Mouse (Mus musculus) embryonic facial prominence, embryonic 12.5 days (tissue): ENCODE results near the gene Aff3. TPM values are rescaled to one million over a fixed set of nuclear protein-coding genes. Genes with fewer than 3 reads are reported as not detected.

Experiments
- ATAC-seq: fragments of 200-750 bp; cut with Nextera tagmentation; 2 replicates; pipeline ENCODE4 v1.8.0; 2017; ENCODE audit not compliant: insufficient number of reproducible peaks, insufficient read depth, low FRiP score, low TSS enrichment
- H3K27ac ChIP-seq: fragments of 300-500 bp; sonication (generic); 2 replicates; pipeline ENCODE4 v1.5.1; 2016; ENCODE audit warnings: mild to moderate bottlenecking
- H3K27me3 ChIP-seq: fragments of 300-500 bp; sonication (generic); 2 replicates; pipeline ENCODE4 v1.6.1; 2016; ENCODE audit warnings: mild to moderate bottlenecking, moderate library complexity
- H3K36me3 ChIP-seq: fragments of 300-500 bp; sonication (generic); 2 replicates; pipeline ENCODE4 v1.6.1; 2016; ENCODE audit warnings: mild to moderate bottlenecking
- H3K4me1 ChIP-seq: fragments of 300-500 bp; sonication (generic); 2 replicates; pipeline ENCODE4 v1.6.1; 2016
- H3K4me2 ChIP-seq: fragments of 300-500 bp; sonication (generic); replicated peaks from 2 replicates; pipeline ENCODE4 v1.6.1; 2016; ENCODE audit warnings: mild to moderate bottlenecking, moderate library complexity
- H3K4me3 ChIP-seq: fragments of 300-500 bp; sonication (generic); 2 replicates; pipeline ENCODE4 v1.5.1; 2016; ENCODE audit warnings: mild to moderate bottlenecking
- H3K9ac ChIP-seq: fragments of 300-500 bp; sonication (generic); 2 replicates; pipeline ENCODE4 v1.6.1; 2016; ENCODE audit warnings: mild to moderate bottlenecking, moderate library complexity
- H3K9me3 ChIP-seq: fragments of 300-500 bp; sonication (generic); 2 replicates; pipeline ENCODE4 v1.6.1; 2016; ENCODE audit warnings: mild to moderate bottlenecking, moderate library complexity
- WGBS: fragments of 180-500 bp; shearing (Covaris S2); methylation state at CpG from one replicate; pipeline ENCODE4 v1.1.7; 2016; 5-methylcytosine and 5-hydroxymethylcytosine counted together
- polyA plus RNA-seq: library from polyadenylated mRNA; unstranded; fragments of >200 nt; fragmentation: Nextera tagmentation; extraction: Ambion mirVana; gene quantifications from 2 replicates; pipeline ENCODE4 v1.2.1, GENCODE M21; 2016

Aff3 gene
- polyA plus RNA-seq, 1 experiment from 2014 or later: 32.9 TPM

DNA sequence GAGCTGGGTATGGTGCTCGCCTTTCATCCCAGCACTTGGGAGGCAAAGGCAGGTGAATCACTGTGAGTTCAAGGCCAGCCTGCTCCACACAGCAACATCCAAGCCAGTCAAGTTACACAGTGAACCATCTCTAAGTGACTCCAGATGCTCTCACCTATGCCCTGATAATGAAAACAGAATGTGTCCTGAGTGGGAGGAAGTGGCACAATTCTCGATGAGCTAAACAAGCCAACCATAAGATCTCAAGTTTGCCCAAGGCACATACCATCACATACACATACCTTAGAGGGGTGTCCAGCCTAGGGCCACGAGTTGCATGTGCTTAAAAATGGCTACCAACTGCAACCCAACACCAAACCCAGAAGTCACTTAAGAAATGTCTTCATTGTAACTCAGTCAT is 414.5 kb downstream of the Aff3 start:
- Histone ChIP-seq H3K27ac (no peak overlapping the region), H3K4me2 (no peak overlapping the region), H3K4me1 (peaks cover 8% of the 10 kb centered on the region; the same call in 1 of the 2 replicates), H3K27me3 (no peaks in the 10 kb centered on the region), H3K9ac (no peak overlapping the region), H3K4me3 (no peak overlapping the region), H3K9me3 (no peaks in the 10 kb centered on the region), H3K36me3 (no peaks in the 10 kb centered on the region)
- no peak for ATAC-seq
- WGBS: 58% methylated on average over 3 of the region's 3 CpGs

DNA sequence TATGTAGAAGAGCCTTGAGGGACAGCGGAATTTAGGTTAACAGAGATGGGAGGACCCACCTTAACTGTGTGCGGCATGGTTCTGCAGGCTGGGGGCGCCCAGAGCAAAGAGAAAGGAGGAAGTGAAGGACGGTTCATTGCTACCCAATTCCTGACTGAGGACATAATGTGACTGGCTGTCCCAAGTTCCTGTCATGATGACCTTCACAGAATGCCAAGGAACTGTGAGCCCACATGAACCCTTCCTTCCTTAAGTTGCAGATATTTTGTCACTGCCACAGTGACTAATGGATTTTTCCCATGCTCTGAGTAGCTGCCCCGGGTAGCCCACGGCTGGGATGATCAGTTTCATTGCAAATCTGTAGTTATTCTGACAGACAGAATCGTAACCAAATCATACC is 415.2 kb downstream of the Aff3 start:
- Histone ChIP-seq H3K9ac (no peak overlapping the region), H3K4me2 (no peak overlapping the region), H3K4me3 (no peak overlapping the region), H3K9me3 (no peaks in the 10 kb centered on the region), H3K36me3 (no peaks in the 10 kb centered on the region), H3K4me1 (peaks cover 8% of the 10 kb centered on the region; the same call in 1 of the 2 replicates), H3K27me3 (no peaks in the 10 kb centered on the region), H3K27ac (no peak overlapping the region)
- WGBS: 83% methylated on average over 7 of the region's 7 CpGs
- ATAC-seq: no peak

DNA sequence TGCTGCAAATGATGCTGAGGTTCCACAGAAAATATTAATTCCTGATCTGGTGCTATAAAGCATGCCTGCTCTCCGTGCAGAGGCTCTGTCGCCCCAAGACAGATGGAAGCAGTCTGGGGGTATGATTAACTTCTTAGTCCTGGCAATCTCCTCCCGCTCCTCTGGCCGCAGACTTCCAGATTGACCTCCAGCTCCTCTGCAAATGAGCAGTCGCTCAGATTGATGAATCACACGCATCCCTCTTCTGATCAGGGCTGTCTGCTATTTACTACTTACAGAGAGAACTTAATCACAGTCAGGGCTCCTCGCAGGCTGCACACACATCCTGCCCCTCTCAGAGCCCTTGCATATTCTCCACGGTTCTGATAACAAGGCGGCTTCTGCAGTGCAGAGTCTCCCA is 416.7 kb downstream of the Aff3 start:
- H3K36me3 ChIP-seq: no peaks in the 10 kb centered on the region
- peaks cover 8% of the 10 kb centered on the region; the same call in 1 of the 2 replicates for H3K4me1 ChIP-seq
- WGBS: 37% methylated on average over 9 of the region's 9 CpGs
- no peak overlapping the region for H3K27ac ChIP-seq
- no peak overlapping the region for H3K4me3 ChIP-seq
- H3K4me2 ChIP-seq: no peak overlapping the region
- H3K9ac ChIP-seq: no peak overlapping the region
- H3K27me3 ChIP-seq: no peaks in the 10 kb centered on the region
- no peak for ATAC-seq
- no peaks in the 10 kb centered on the region for H3K9me3 ChIP-seq

DNA sequence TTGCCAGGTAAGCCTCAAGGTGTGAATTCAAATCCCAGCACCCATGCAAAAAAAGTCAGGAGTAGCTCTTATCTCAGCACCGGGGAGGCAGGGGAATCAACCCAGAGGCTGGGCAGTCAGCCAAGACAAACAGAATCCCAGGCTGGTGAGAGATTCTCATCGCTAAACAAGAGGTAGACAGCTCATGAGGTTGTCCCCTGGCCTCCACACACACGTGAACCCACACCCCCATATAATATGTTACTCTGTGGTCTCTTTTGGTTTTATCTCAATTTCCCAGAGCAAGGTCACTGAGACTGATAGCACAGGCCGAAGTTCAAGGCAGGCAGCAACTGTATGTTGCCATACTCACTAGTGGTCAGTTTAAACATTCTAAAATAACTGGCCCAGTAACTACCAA is 422.2 kb downstream of the Aff3 start:
- no peaks in the 10 kb centered on the region for H3K36me3 ChIP-seq
- H3K27ac ChIP-seq: no peak overlapping the region
- no peak overlapping the region for H3K4me2 ChIP-seq
- no peak overlapping the region for H3K9ac ChIP-seq
- no peaks in the 10 kb centered on the region for H3K27me3 ChIP-seq
- no peak overlapping the region for H3K4me3 ChIP-seq
- no peak for ATAC-seq
- 49% methylated on average over 4 of the region's 4 CpGs for WGBS
- peaks cover 14% of the 10 kb centered on the region; the same call in 1 of the 2 replicates for H3K4me1 ChIP-seq
- H3K9me3 ChIP-seq: no peaks in the 10 kb centered on the region

DNA sequence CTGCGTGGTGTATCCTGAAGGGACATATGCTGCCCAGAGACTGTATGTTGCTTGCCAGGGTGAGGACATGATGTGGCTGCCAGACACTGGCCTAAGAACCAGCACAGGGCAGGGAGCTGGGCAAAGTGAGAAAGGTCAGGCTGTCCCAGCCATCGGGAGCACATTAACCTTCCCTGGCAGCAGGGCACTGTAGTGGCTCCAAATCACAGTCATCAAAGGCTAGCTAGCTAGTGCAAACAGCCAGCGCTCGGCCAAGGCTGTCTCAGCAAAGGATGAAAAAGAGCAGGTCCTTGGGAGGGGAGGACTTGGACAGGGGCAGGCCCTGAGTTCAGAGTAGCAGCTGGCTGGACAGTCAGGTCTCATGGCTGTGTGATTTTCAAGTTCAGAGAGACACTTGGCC is 423.0 kb downstream of the Aff3 start:
- 62% methylated on average over 4 of the region's 4 CpGs for WGBS
- Histone ChIP-seq H3K36me3 (no peaks in the 10 kb centered on the region), H3K4me1 (peaks cover 15% of the 10 kb centered on the region; the same call in 1 of the 2 replicates), H3K27ac (peak overlapping the region; percentile 50; the same call in 1 of the 2 replicates), H3K27me3 (no peaks in the 10 kb centered on the region), H3K9me3 (no peaks in the 10 kb centered on the region), H3K9ac (no peak overlapping the region), H3K4me2 (no peak overlapping the region), H3K4me3 (no peak overlapping the region)
- no peak for ATAC-seq

DNA sequence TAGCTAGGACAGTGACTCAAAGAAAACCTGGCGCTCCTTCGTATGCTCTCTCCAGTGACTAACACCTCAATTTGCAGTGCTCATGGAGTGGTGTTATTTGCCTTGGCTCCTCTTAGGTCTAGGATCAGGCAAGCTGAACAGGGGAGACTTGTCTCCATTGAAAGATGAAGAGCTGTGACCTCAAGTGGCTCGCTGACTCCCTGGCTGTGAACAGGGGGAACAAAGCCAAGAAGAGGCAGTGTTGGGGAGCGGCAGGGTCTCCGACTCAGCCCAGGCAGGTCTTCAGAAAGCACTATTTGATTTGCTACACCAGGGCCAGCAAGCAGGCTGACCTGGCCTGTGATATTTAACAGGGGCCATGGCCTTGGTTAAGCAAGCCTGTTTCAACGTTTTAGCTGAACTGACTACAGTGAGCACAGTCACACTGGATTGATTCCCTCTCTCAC is 423.5 kb downstream of the Aff3 start:
- Histone ChIP-seq H3K9ac (no peak overlapping the region), H3K9me3 (no peaks in the 10 kb centered on the region), H3K36me3 (no peaks in the 10 kb centered on the region), H3K4me3 (no peak overlapping the region), H3K4me1 (peaks cover 15% of the 10 kb centered on the region; the same call in 1 of the 2 replicates), H3K4me2 (no peak overlapping the region), H3K27ac (peak overlapping the region; percentile 18; the same call in 1 of the 2 replicates), H3K27me3 (no peaks in the 10 kb centered on the region)
- 85% methylated on average over 6 of the region's 6 CpGs for WGBS
- ATAC-seq: no peak

DNA sequence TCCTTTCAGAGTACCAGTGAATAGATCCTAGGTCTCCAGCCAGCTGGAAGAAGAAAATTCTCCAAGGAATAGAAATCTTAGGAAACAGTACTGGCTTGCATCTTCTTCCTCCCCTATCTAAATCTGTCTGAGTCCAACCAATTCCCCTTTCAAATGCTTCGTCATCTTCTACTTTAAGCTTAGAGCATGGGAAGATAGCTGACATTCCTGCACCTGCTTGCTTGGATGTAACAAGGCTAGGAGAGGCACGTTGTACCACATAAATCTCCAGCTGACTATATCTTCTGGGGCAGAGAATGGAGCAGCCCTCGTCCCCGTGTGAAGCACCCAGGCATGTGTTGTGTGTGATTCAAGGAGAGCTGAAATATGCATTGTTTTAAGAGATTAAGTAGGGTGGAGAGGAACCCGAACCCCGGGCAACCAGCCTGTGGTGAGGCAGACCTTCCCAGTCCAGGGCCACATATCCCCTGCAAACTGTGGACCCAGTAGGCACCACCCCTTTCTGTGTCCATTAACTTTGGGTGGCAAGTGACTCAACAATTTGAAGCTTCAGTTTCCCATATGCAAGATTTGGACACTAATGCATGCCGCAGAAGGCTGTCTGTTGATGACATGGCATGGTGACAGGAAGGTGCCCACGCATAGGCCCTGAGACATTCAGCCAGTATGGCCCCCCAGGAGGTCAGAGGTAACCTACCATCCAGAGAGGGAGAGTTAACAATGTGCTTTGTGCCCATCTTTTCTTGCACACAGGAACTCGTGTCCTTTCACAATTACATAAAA is 424.1 kb downstream of the Aff3 start:
- H3K36me3 ChIP-seq: no peaks in the 10 kb centered on the region
- ATAC-seq: no peak
- H3K4me1 ChIP-seq: peaks cover 19% of the 10 kb centered on the region
- no peak overlapping the region for H3K4me2 ChIP-seq
- H3K9ac ChIP-seq: no peak overlapping the region
- WGBS: 87% methylated on average over 9 of the region's 9 CpGs
- H3K4me3 ChIP-seq: no peak overlapping the region
- no peaks in the 10 kb centered on the region for H3K27me3 ChIP-seq
- peak overlapping the region; percentile 18; the same call in 1 of the 2 replicates for H3K27ac ChIP-seq
- no peaks in the 10 kb centered on the region for H3K9me3 ChIP-seq

DNA sequence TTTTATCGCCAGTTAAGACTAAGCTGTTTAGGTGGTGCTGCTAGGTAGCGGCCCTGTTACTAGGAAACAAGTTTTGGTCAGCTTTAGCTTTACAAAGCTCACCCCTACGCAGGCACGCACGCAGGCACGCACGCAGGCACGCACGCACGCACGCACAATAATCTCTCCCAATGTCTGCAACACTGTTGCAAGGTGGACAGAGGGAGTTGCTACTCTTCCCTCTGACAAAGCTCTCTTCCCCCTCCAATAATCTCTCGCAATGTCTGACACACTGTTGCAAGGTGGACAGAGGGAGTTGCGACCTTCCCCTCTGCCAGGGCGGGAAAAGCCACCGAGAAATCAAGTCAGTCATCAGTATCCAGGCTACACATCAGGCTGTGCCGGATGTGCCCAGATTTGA is 425.2 kb downstream of the Aff3 start:
- 91% methylated on average over 16 of the region's 16 CpGs for WGBS
- ATAC-seq: no peak
- H3K4me3 ChIP-seq: no peak overlapping the region
- H3K4me2 ChIP-seq: no peak overlapping the region
- H3K27me3 ChIP-seq: no peaks in the 10 kb centered on the region
- peaks cover 19% of the 10 kb centered on the region for H3K4me1 ChIP-seq
- H3K27ac ChIP-seq: no peak overlapping the region
- no peaks in the 10 kb centered on the region for H3K36me3 ChIP-seq
- H3K9ac ChIP-seq: no peak overlapping the region
- no peaks in the 10 kb centered on the region for H3K9me3 ChIP-seq

DNA sequence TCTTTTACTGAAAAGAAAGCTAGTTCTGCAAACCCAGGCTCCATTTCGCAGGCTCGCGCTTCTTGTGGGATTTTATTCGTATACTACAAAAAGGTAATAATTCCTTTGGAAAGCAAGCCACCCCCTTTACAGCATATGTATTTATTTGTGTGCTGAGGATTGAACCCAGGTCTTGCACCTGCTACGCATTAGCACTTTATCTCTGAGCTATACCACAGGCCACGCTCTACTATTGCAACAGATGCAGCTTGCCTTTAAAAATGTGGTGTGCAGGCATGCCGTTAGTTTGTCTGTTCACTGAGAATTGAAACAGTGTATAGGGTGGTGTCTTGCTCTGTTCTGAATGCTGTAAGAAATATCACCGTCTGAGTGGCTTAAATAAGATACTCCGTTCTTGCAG is 426.9 kb downstream of the Aff3 start:
- 79% methylated on average over 9 of the region's 9 CpGs for WGBS
- ATAC-seq: no peak

DNA sequence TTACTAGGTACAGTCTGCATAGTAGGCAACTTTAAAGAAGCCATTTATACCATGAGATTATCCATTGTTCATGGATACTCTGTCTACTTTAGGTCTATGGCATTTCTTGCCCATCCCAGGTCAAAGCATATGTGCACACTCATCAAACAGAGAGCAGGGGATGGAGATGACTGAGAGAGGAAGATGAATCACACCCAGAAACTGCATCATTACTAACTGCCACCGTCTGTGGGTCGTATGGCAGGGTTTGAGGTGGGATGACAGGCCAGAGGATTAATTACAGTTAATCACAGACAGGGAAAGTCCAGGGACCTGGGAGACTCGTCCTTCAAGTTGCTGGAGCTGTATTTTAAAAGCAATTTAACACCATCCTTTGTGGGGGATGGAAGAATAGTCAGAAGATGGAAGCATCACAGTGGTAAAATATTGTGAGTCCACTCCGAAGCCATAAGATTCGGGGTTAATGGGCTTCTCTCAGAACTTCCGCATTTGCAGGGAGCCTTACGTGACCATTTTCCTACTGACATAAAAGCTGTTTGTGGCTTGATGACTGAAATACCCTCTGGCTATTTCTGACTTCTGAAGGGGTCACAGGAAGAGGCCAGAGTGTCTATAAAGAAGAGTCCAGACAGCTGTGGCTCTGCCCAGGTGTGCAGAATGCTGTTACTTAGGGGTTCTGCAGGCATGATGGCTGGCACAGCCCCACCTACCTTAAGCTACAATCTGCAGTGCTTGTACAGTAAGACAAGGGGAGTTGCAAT is 427.5 kb downstream of the Aff3 start:
- no peaks in the 10 kb centered on the region for H3K9me3 ChIP-seq
- 43% methylated on average over 7 of the region's 7 CpGs for WGBS
- no peak overlapping the region for H3K9ac ChIP-seq
- H3K36me3 ChIP-seq: no peaks in the 10 kb centered on the region
- no peak overlapping the region for H3K27ac ChIP-seq
- no peaks in the 10 kb centered on the region for H3K27me3 ChIP-seq
- H3K4me3 ChIP-seq: no peak overlapping the region
- no peak for ATAC-seq
- peaks cover 13% of the 10 kb centered on the region for H3K4me1 ChIP-seq
- H3K4me2 ChIP-seq: no peak overlapping the region

More for the DNA sequence above, 426.9 kb downstream of the Aff3 start:
- Histone ChIP-seq H3K9ac (no peak overlapping the region), H3K36me3 (no peaks in the 10 kb centered on the region), H3K4me1 (peaks cover 19% of the 10 kb centered on the region), H3K27me3 (no peaks in the 10 kb centered on the region), H3K9me3 (no peaks in the 10 kb centered on the region), H3K27ac (no peak overlapping the region), H3K4me2 (no peak overlapping the region), H3K4me3 (no peak overlapping the region)

DNA sequence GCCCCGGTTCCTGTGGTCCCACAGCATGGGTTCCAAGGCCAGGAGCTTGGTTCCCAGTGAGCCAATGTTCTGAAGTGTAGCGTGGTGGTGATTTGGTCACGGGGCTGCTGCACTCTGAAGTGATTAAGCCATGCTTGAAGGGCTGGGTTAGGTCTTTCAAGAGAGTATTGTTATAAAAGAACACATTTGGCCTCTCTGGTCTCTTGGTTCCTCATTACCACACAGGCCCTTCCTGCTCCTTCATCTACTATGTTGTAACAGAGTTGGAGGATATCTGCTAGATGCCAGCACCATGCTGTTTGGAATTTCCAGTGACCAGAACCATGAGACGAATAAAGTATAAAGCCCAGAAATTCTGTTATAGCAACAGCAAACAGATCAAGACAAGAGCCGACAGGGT is 431.6 kb downstream of the Aff3 start:
- no peak overlapping the region for H3K27ac ChIP-seq
- peaks cover 8% of the 10 kb centered on the region for H3K4me1 ChIP-seq
- no peak for ATAC-seq
- no peaks in the 10 kb centered on the region for H3K9me3 ChIP-seq
- 93% methylated on average over 5 of the region's 5 CpGs for WGBS
- no peaks in the 10 kb centered on the region for H3K27me3 ChIP-seq
- H3K9ac ChIP-seq: no peak overlapping the region
- H3K4me2 ChIP-seq: no peak overlapping the region
- H3K36me3 ChIP-seq: 0 out of 2 replicates have a peak, but pooled peaks cover 3% of the 10 kb centered on the region
- H3K4me3 ChIP-seq: no peak overlapping the region

DNA sequence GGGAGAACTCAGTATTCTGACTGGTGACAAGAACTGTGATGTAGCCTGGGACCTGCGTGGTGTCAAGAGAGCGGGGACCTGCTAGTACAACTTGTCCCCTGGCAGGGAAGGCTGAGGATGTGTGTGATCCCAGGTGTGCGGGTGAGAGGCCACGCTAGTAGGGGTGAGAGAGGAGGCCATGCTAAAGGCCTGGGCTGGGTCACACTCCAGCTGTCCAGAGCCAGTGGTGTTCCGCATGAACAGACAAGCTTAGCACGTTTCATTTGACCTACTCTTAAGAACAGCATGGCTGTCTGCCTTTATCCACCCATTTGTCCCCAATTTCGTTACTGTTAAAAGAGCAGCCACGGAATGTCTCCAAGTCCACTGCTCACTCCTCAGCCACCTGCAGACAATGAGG is 434.7 kb downstream of the Aff3 start:
- Histone ChIP-seq H3K9me3 (peaks cover 17% of the 10 kb centered on the region), H3K4me1 (no peaks in the 10 kb centered on the region), H3K36me3 (peaks cover 16% of the 10 kb centered on the region; the same call in 1 of the 2 replicates), H3K4me3 (no peak overlapping the region), H3K27me3 (no peaks in the 10 kb centered on the region), H3K4me2 (no peak overlapping the region), H3K27ac (no peak overlapping the region), H3K9ac (no peak overlapping the region)
- ATAC-seq: no peak
- 84% methylated on average over 8 of the region's 8 CpGs for WGBS
